Mouse (Mus musculus) CH12.LX (cell line): ENCODE results near the gene Prkcb. TPM values are rescaled to one million over a fixed set of nuclear protein-coding genes. Genes with fewer than 3 reads are reported as not detected.

Experiments
- DNase-seq: peaks from one replicate; pipeline ENCODE4 v3.0.0-alpha.2; 2013; ENCODE audit errors: extremely low read depth
- H3K27ac ChIP-seq: 2 replicates; pipeline ENCODE4 v1.5.1; 2012; ENCODE audit warnings: low read depth, mild to moderate bottlenecking, control low read depth, moderate library complexity; ENCODE audit not compliant: insufficient read depth
- H3K27me3 ChIP-seq: replicated peaks from 2 replicates; pipeline ENCODE3; 2012; ENCODE audit warnings: inconsistent platforms
- H3K36me3 ChIP-seq, 2 experiments: replicated peaks in 1 of 2; 2 replicates each; pipeline versions ENCODE3 to v1.6.1; 2012; ENCODE audit warnings: inconsistent platforms in 1 of 2, low read length in 1 of 2, mild to moderate bottlenecking in 1 of 2, mixed read lengths in 1 of 2, moderate library complexity in 1 of 2; ENCODE audit not compliant: control insufficient read depth in 1 of 2, insufficient read depth in 1 of 2
- H3K4me1 ChIP-seq, 2 experiments: 2 replicates each; pipeline ENCODE4 v1.6.1; 2012; ENCODE audit warnings: inconsistent platforms in 1 of 2, moderate library complexity in 1 of 2; ENCODE audit not compliant: insufficient read depth in 2 of 2, control insufficient read depth in 1 of 2
- H3K4me2 ChIP-seq: 2 replicates; pipeline ENCODE4 v1.6.1; 2012; ENCODE audit warnings: low read depth, mild to moderate bottlenecking, control low read depth; ENCODE audit not compliant: poor library complexity, insufficient read depth, severe bottlenecking
- H3K4me3 ChIP-seq, 3 experiments: fragments of 150-350 bp in 1 of 3; sonication (generic) in 1 of 3; replicated peaks in 1 of 3; 2 replicates each; pipeline versions ENCODE3 to v1.5.1; 2011 to 2012; ENCODE audit warnings: low read depth in 2 of 3, low read length in 2 of 3, mild to moderate bottlenecking in 2 of 3, moderate library complexity in 2 of 3, control low read depth in 1 of 3, improper control_type of control experiment in 1 of 3, inconsistent platforms in 1 of 3, mixed read lengths in 1 of 3; ENCODE audit not compliant: poor library complexity in 1 of 3
- H3K79me2 ChIP-seq: replicated peaks from 2 replicates; pipeline ENCODE4 v1.6.1; 2012; ENCODE audit warnings: mild to moderate bottlenecking, moderate library complexity; ENCODE audit not compliant: control insufficient read depth, poor library complexity, insufficient read depth, severe bottlenecking; ENCODE audit errors: extremely low read depth
- H3K9ac ChIP-seq: 2 replicates; pipeline ENCODE4 v1.6.1; 2012; ENCODE audit warnings: low read depth, mild to moderate bottlenecking, control low read depth, moderate library complexity; ENCODE audit not compliant: insufficient read depth
- H3K9me3 ChIP-seq: replicated peaks from 2 replicates; pipeline ENCODE3; 2012; ENCODE audit warnings: low read length, inconsistent platforms, mixed read lengths
- CHD1 ChIP-seq: IDR thresholded peaks from 2 replicates; pipeline ENCODE4 v1.6.1; 2012; ENCODE audit warnings: low read depth, low read length, improper control_type of control experiment, inconsistent platforms
- CTCF ChIP-seq, 2 experiments: IDR thresholded peaks in 1 of 2; conservative IDR thresholded peaks in 1 of 2; 2 replicates each; pipeline ENCODE4 v1.5.1; 2011 to 2012; ENCODE audit warnings: low read depth in 2 of 2, low read length in 2 of 2, improper control_type of control experiment in 1 of 2, inconsistent platforms in 1 of 2, mild to moderate bottlenecking in 1 of 2, moderate library complexity in 1 of 2
- E2F4 ChIP-seq: IDR thresholded peaks from 2 replicates; pipeline ENCODE4 v1.6.1; 2011; ENCODE audit warnings: low read depth, low read length, improper control_type of control experiment; ENCODE audit not compliant: insufficient replicate concordance
- EP300 ChIP-seq: IDR thresholded peaks from 2 replicates; pipeline ENCODE4 v1.6.1; 2011; ENCODE audit warnings: low read length, improper control_type of control experiment
- ETS1 ChIP-seq: conservative IDR thresholded peaks from 2 replicates; pipeline ENCODE4 v1.6.1; 2012; ENCODE audit warnings: low read depth, mild to moderate bottlenecking, inconsistent platforms, low read length, improper control_type of control experiment, moderate library complexity
- IRF4 ChIP-seq: IDR thresholded peaks from 2 replicates; pipeline ENCODE4 v1.6.1; 2014; ENCODE audit warnings: low read depth, mild to moderate bottlenecking, inconsistent platforms, low read length, improper control_type of control experiment
- JUN ChIP-seq: IDR thresholded peaks from 2 replicates; pipeline ENCODE4 v1.6.1; 2011; ENCODE audit warnings: low read depth, mild to moderate bottlenecking, low read length, improper control_type of control experiment, moderate library complexity; ENCODE audit not compliant: insufficient read depth
- JUND ChIP-seq: conservative IDR thresholded peaks from 2 replicates; pipeline ENCODE4 v1.6.1; 2011; ENCODE audit warnings: low read depth, low read length, improper control_type of control experiment
- KAT2A ChIP-seq: IDR thresholded peaks from 2 replicates; pipeline ENCODE4 v1.6.1; 2012; ENCODE audit warnings: low read length, improper control_type of control experiment, inconsistent platforms; ENCODE audit not compliant: insufficient replicate concordance
- MAX ChIP-seq: IDR thresholded peaks from 2 replicates; pipeline ENCODE4 v1.6.1; 2011; ENCODE audit warnings: low read length, improper control_type of control experiment
- MAZ ChIP-seq: IDR thresholded peaks from 2 replicates; pipeline ENCODE4 v1.6.1; 2012; ENCODE audit warnings: low read depth, mild to moderate bottlenecking, inconsistent platforms, low read length, improper control_type of control experiment, moderate library complexity
- MXI1 ChIP-seq: IDR thresholded peaks from 2 replicates; pipeline ENCODE4 v1.6.1; 2011; ENCODE audit warnings: mild to moderate bottlenecking, low read depth, low read length, improper control_type of control experiment
- POLR2A ChIP-seq: IDR thresholded peaks from 2 replicates; pipeline ENCODE4 v1.6.1; 2011; ENCODE audit warnings: low read depth, mild to moderate bottlenecking, improper control_type of control experiment, low read length
- POLR2AphosphoS2 ChIP-seq: IDR thresholded peaks from 2 replicates; pipeline ENCODE4 v1.6.1; 2011; ENCODE audit warnings: low read depth, low read length, improper control_type of control experiment
- RAD21 ChIP-seq: IDR thresholded peaks from 2 replicates; pipeline ENCODE4 v1.6.1; 2011; ENCODE audit warnings: low read depth, mild to moderate bottlenecking, low read length, improper control_type of control experiment, moderate library complexity
- RCOR1 ChIP-seq: conservative IDR thresholded peaks from 2 replicates; pipeline ENCODE4 v1.6.1; 2012; ENCODE audit warnings: low read depth, mild to moderate bottlenecking, inconsistent platforms, low read length, improper control_type of control experiment
- SIN3A ChIP-seq: IDR thresholded peaks from 2 replicates; pipeline ENCODE4 v1.6.1; 2012; ENCODE audit warnings: low read length, improper control_type of control experiment, inconsistent platforms
- SMC3 ChIP-seq: IDR thresholded peaks from 2 replicates; pipeline ENCODE4 v1.6.1; 2011; ENCODE audit warnings: low read depth, low read length, improper control_type of control experiment
- TBP ChIP-seq: conservative IDR thresholded peaks from 2 replicates; pipeline ENCODE4 v1.6.1; 2011; ENCODE audit warnings: low read depth, low read length, improper control_type of control experiment
- TCF12 ChIP-seq: IDR thresholded peaks from 2 replicates; pipeline ENCODE4 v1.6.1; 2014; ENCODE audit warnings: low read depth, mild to moderate bottlenecking, inconsistent platforms, low read length, improper control_type of control experiment
- UBTF ChIP-seq: IDR thresholded peaks from 2 replicates; pipeline ENCODE4 v1.6.1; 2012; ENCODE audit warnings: low read depth, mild to moderate bottlenecking, inconsistent platforms, low read length, improper control_type of control experiment, moderate library complexity
- USF1 ChIP-seq: IDR thresholded peaks from 2 replicates; pipeline ENCODE4 v1.6.1; 2014; ENCODE audit warnings: low read depth, mild to moderate bottlenecking, inconsistent platforms, low read length, improper control_type of control experiment
- ZKSCAN1 ChIP-seq: IDR thresholded peaks from 2 replicates; pipeline ENCODE4 v1.6.1; 2012; ENCODE audit warnings: low read depth, inconsistent platforms, low read length, improper control_type of control experiment, borderline replicate concordance
- ZMIZ1 ChIP-seq: IDR thresholded peaks from 2 replicates; pipeline ENCODE4 v1.6.1; 2012; ENCODE audit warnings: low read depth, mild to moderate bottlenecking, inconsistent platforms, low read length, improper control_type of control experiment
- ZNF384 ChIP-seq: IDR thresholded peaks from 2 replicates; pipeline ENCODE4 v1.6.1; 2012; ENCODE audit warnings: low read depth, low read length, improper control_type of control experiment, inconsistent platforms
- dilution Hi-C: fragments of 300-500 bp; cut with MboI; formaldehyde crosslinking; loops from 2 replicates; pipeline ENCODE4 v1.14.3; 2020; ENCODE audit warnings: low sequenced_read_pairs; ENCODE audit not compliant: extremely low pct_unique_long_range_greater_than_20kb, extremely low pct_ligation_motif_present
- in situ Hi-C: fragments of 300-500 bp; cut with MboI; formaldehyde crosslinking; loops from 3 replicates; pipeline ENCODE4 v1.14.3; 2019; ENCODE audit warnings: low sequenced_read_pairs, low pct_ligation_motif_present, low pct_unique_long_range_greater_than_20kb, mixed read lengths
- polyA plus RNA-seq: library from polyadenylated mRNA; unstranded; fragments of >175 nt; gene quantifications from 2 replicates; pipeline ENCODE4 v1.2.1, GENCODE M21; 2012; ENCODE audit warnings: low read depth; ENCODE audit not compliant: insufficient read length
- total RNA-seq, 2 experiments: library from RNA; depleted of rRNA; stranded (reverse); fragments of 300-350 nt in 1 of 2; fragments of >200 nt in 1 of 2; gene quantifications; 2 replicates each; pipeline ENCODE4 v1.2.3; 2012 to 2014

Gene Prkcb
- total and polyA plus RNA-seq, 3 experiments, result 323 to 463 (median 337) TPM

DNA sequence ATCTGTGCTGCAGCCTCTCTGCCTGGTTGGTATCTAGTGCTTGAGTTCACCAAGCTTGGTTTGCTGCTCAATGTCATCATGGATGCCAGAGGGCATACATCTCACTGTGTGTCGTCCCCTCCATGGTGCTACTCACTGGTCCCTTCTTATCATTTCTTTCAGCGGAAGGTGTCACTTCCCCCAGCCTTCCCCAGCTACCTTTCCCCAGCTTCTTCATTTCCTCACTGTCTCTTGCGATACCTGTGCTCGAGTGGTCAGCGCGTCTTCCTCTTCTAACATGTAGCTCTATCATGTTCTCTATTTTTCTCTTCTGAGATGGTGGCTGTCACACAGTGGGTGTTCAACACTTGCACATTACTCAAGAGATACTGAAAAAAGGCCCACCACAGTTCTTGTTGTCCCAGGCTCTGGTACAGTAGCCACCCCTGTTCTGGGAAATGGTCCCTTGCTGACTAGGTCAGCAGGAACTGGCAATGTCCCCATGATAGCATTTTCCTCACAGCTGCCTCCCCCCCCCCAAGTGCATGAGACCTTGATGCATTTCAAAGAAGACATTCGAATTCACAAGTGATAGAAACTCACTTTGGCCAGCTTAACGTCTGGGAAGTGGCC is 27.3 kb downstream of the Prkcb start:
- in situ Hi-C loops, result no loop called here
- H3K4me3 ChIP-seq, result peak overlapping the region in 1 of 3 experiments; percentile 46
- peak overlapping the region; percentile 99 for H3K27ac ChIP-seq
- peak overlapping the region; percentile 81 for H3K9ac ChIP-seq
- no peaks in the 10 kb centered on the region for H3K27me3 ChIP-seq
- peaks cover 12% of the 10 kb centered on the region for H3K9me3 ChIP-seq
- H3K79me2 ChIP-seq, result peaks cover 95% of the 10 kb centered on the region
- peak; percentile 92 for TF ChIP-seq CHD1
- TF ChIP-seq ZKSCAN1, result 0 out of 2 replicates have a peak, but pooled peaks have one; percentile 2
- no peak for TF ChIP-seq RCOR1
- peaks cover 13 to 70% of the 10 kb centered on the region in 2 experiments for H3K36me3 ChIP-seq
- peak overlapping the region; percentile 90 for H3K4me2 ChIP-seq
- dilution Hi-C loops, result no loop called here
- no peak for DNase-seq
- H3K4me1 ChIP-seq, result peaks cover 61 to 98% of the 10 kb centered on the region in 2 experiments

GRCm38 (mm10) chr7:122316681-122317080 is 28.1 kb downstream of the Prkcb start:
- Histone ChIP-seq H3K4me1 (peaks cover 59 to 97% of the 10 kb centered on the region in 2 experiments), H3K4me3 (no peak overlapping the region), H3K79me2 (peaks cover 92% of the 10 kb centered on the region), H3K27me3 (no peaks in the 10 kb centered on the region), H3K9ac (peak overlapping the region; percentile 81), H3K27ac (peak overlapping the region; percentile 99), H3K9me3 (peaks cover 18% of the 10 kb centered on the region), H3K4me2 (peak overlapping the region; percentile 90), H3K36me3 (peaks cover 16 to 67% of the 10 kb centered on the region in 2 experiments)
- dilution Hi-C loops, result no loop called here
- in situ Hi-C loops, result no loop called here
- TF ChIP-seq MAX (no peak), IRF4 (no peak), MAZ (no peak), ETS1 (no peak)
- no peak for DNase-seq

DNA sequence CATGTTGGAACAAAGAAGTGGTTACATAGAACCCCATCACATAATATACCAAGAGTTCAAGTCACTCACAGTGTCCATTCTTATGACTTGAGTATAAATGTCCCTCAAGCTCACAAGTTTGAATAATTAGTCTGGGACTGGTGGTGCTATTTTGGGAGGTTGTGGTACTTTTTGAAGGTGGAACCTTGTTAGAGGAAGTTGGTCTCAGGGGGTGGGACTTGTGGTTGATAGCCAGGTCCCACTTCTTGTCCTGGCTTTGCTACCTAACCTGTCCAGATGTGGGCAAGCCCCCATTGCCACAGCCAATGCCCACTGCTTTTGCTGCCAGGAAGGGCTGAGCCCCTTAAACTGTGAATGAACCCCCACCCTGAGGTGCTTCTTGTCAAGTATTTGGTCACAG is 28.9 kb downstream of the Prkcb start:
- peak overlapping the region; percentile 81; the same call in 1 of the 2 replicates for H3K9ac ChIP-seq
- no peak overlapping the region for H3K4me3 ChIP-seq
- peak overlapping the region; percentile 99 for H3K27ac ChIP-seq
- H3K79me2 ChIP-seq, result peaks cover 92% of the 10 kb centered on the region
- peaks cover 19 to 65% of the 10 kb centered on the region in 2 experiments for H3K36me3 ChIP-seq
- H3K27me3 ChIP-seq, result no peaks in the 10 kb centered on the region
- in situ Hi-C loops (no loop called here), dilution Hi-C loops (no loop called here)
- H3K9me3 ChIP-seq, result peaks cover 23% of the 10 kb centered on the region
- peak; percentile 94 for DNase-seq
- H3K4me1 ChIP-seq, result peaks cover 59 to 94% of the 10 kb centered on the region in 2 experiments
- peak overlapping the region; percentile 90; the same call in 1 of the 2 replicates for H3K4me2 ChIP-seq
- TF ChIP-seq POLR2AphosphoS2 (no peak), SIN3A (peak; percentile 73; the same call in 1 of the 2 replicates), ZMIZ1 (peak; percentile 71; the same call in 1 of the 2 replicates), CTCF (conservative IDR thresholded peaks at IDR 0.05 in 1 of 2, IDR thresholded peaks at IDR 0.05 in 1 of 2; ENCODE audit: low read depth in 2 of 2, low read length in 2 of 2) (no peak), USF1 (no peak), TBP (no peak), UBTF (no peak), ZNF384 (no peak), RAD21 (no peak; the same call in 1 of the 2 replicates), EP300 (peak; percentile 87), MXI1 (no peak), SMC3 (no peak; the same call in 1 of the 2 replicates), MAX (0 out of 2 replicates have a peak, but pooled peaks have one; percentile 21), KAT2A (no peak), POLR2A (peak; percentile 39), TCF12 (peak; percentile 84), ETS1 (peak; percentile 84), IRF4 (peak; percentile 85), JUN (no peak), E2F4 (no peak), JUND (no peak; the same call in 1 of the 2 replicates)
